Comparison of ENCODE assay signal across 8 mouse cellular contexts in the genomic region with DNA sequence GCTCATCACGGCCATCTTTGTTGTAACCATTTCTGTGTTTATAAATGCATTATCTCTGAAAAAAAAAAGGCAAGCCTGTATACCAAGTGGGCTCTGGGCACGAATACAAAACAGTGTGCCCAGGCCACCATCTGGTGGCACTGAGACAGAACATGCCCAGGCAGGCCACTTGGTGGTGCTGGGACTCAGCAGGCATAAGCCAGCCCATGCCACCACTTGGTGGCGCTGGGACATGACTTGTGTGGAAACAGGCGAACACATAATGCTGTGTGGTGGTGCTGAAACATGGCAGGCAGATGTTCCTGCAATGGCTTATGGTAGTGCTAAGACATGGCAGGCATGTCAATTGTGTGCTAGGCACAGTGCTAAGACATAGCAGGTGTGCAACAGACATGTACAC. TPM values are rescaled to one million over a fixed set of nuclear protein-coding genes. Genes with fewer than 3 reads are reported as not detected.
DNase-seq lines count a peak whose midpoint lies in the region; TF ChIP-seq lines count a peak whose summit lies in the region.
"Had no signal": no experiment of that assay in that cellular context is flagged by ENCODE, and none has a peak within 500 bp of the region (broad histone marks: within the 10 kb centered on the region; RNA-seq: fewer than 3 reads in every experiment).

No protein-coding gene starts in this region.

- peak; percentile 28 for DNase-seq in thymus, adult 2 months
- DNase-seq in thymus, adult 18-20 months: no peak
- DNase-seq in brain, adult 2 months (ENCODE audit: low read depth, low spot score): peak; percentile 31
- DNase-seq in kidney, postnatal 14 days: peak; percentile 6
- peak; percentile 48 for DNase-seq in retina, postnatal 1 day
- no peak for DNase-seq in frontal cortex, postnatal 36 days (ENCODE audit: low spot score in 2 of 2)
- no peak for DNase-seq in layer of hippocampus, adult 9-10 months (ENCODE audit: low spot score)

- H3K36me3 ChIP-seq in thymus, adult 2 months (ENCODE audit: control insufficient read depth, insufficient read depth, low read length): no peaks in the 10 kb centered on the region
- H3K36me3 ChIP-seq: heart, embryonic 13.5 days had no signal

- H3K27ac ChIP-seq in thymus, adult 2 months (ENCODE audit: control insufficient read depth, insufficient read depth, low read length): no peak overlapping the region
- H3K27ac ChIP-seq: heart, embryonic 13.5 days had no signal

- H3K27me3 ChIP-seq in thymus, adult 2 months (ENCODE audit: control insufficient read depth, insufficient read depth, low read length): no peaks in the 10 kb centered on the region
- H3K27me3 ChIP-seq: heart, embryonic 13.5 days had no signal

- 77% methylated on average over 4 of the region's 4 CpGs for WGBS in thymus, adult 2 months

- H3K4me3 ChIP-seq in thymus, adult 2 months (ENCODE audit: control insufficient read depth, insufficient read depth, low read length): no peak overlapping the region
- H3K4me3 ChIP-seq: heart, embryonic 13.5 days had no signal

- TF ChIP-seq CTCF in thymus, adult 2 months (IDR thresholded peaks at IDR 0.05; ENCODE audit: borderline replicate concordance, control insufficient read depth, extremely low read depth, insufficient read depth, low read length, poor library complexity): 0 out of 2 replicates have a peak, but pooled peaks have one; percentile 24

- TF ChIP-seq POLR2A in thymus, adult 2 months (IDR thresholded peaks at IDR 0.05; ENCODE audit: control insufficient read depth, extremely low read depth, insufficient read depth, low read length, poor library complexity): no peak

- H3K4me1 ChIP-seq in thymus, adult 2 months (replicated peaks; ENCODE audit: control insufficient read depth, insufficient read depth, low read length): no peaks in the 10 kb centered on the region
- H3K4me1 ChIP-seq: heart, embryonic 13.5 days had no signal

RNA-seq across cellular contexts. Expression of gene Kdm4c, which starts 11.3 kb away (rescaled TPM):
- 4.8 and 5.5 TPM in 2 replicates for polyA plus RNA-seq in thymus, adult 2 months (2012; rRNA removed)

Comparison
In these comparisons a context has a peak if more than half of its experiments do, and no peak if none do; other contexts are left out.
1. DNase-seq: peak in thymus, adult 2 months (single experiment), brain, adult 2 months (single experiment), kidney, postnatal 14 days (single experiment) and retina, postnatal 1 day (single experiment); none in thymus, adult 18-20 months (0 of 2), frontal cortex, postnatal 36 days (0 of 2) and layer of hippocampus, adult 9-10 months (single experiment).